Mouse (Mus musculus) MN1 (cell line): ENCODE data around the gene Pou3f3.

Source experiments
- DNase-seq: peaks from one replicate; pipeline ENCODE4 v3.0.0-alpha.2; 2016; ENCODE audit warnings: low spot score

Pou3f3 gene

GRCm38 (mm10) chr1:42694665-42695577 is 647 bp upstream of the Pou3f3 start:
- no peak for DNase-seq

- no peak for DNase-seq
These were observed 933 bp downstream of the Pou3f3 start for GRCm38 (mm10) chr1:42696371-42697031.

- DNase-seq: no peak
These were observed 1.8 kb downstream of the Pou3f3 start for GRCm38 (mm10) chr1:42697321-42697755.

GRCm38 (mm10) chr1:42697756-42698583 is 2.4 kb downstream of the Pou3f3 start:
- no peak for DNase-seq

- no peak for DNase-seq
These were observed 3.2 kb downstream of the Pou3f3 start for GRCm38 (mm10) chr1:42698584-42699333.

GRCm38 (mm10) chr1:42699471-42699871 is 3.9 kb downstream of the Pou3f3 start:
- no peak for DNase-seq

GRCm38 (mm10) chr1:42700171-42700570 is 4.6 kb downstream of the Pou3f3 start:
- DNase-seq: no peak

- DNase-seq: no peak
These were observed 5.2 kb downstream of the Pou3f3 start for GRCm38 (mm10) chr1:42700815-42701214.

GRCm38 (mm10) chr1:42701833-42702611 is 6.5 kb downstream of the Pou3f3 start:
- DNase-seq: no peak

- DNase-seq: no peak
These were observed 7.4 kb downstream of the Pou3f3 start for GRCm38 (mm10) chr1:42702984-42703383.

- DNase-seq: no peak
These were observed 7.9 kb downstream of the Pou3f3 start for GRCm38 (mm10) chr1:42703424-42703823.

GRCm38 (mm10) chr1:42703851-42704613 is 8.5 kb downstream of the Pou3f3 start:
- peak; percentile 26 for DNase-seq

GRCm38 (mm10) chr1:42704981-42705810 is 9.6 kb downstream of the Pou3f3 start:
- DNase-seq: no peak

- DNase-seq: no peak
These were observed 10.2 kb downstream of the Pou3f3 start for GRCm38 (mm10) chr1:42705811-42706160.

- DNase-seq: no peak
These were observed 11.6 kb downstream of the Pou3f3 start for GRCm38 (mm10) chr1:42707196-42707595.

GRCm38 (mm10) chr1:42707611-42708130 is 12.1 kb downstream of the Pou3f3 start:
- DNase-seq: no peak

- DNase-seq: no peak
These were observed 13.5 kb downstream of the Pou3f3 start for GRCm38 (mm10) chr1:42709024-42709423.

GRCm38 (mm10) chr1:42709431-42710160 is 14.0 kb downstream of the Pou3f3 start:
- DNase-seq: no peak
